Mouse (Mus musculus) MEL (cell line): ENCODE results near the gene Angpt4.

Experiments used
- BHLHE40 ChIP-seq: IDR thresholded peaks from 2 replicates; pipeline ENCODE4 v1.6.1; 2012; ENCODE audit warnings: low read depth, mild to moderate bottlenecking, inconsistent platforms, low read length, improper control_type of control experiment, borderline replicate concordance
- CTCF ChIP-seq, 3 experiments: IDR thresholded peaks in 2 of 3; conservative IDR thresholded peaks in 1 of 3; 2 replicates each; pipeline ENCODE4 v1.5.1; 2011 to 2012; ENCODE audit warnings: low read length in 3 of 3, low read depth in 2 of 3, mild to moderate bottlenecking in 2 of 3, improper control_type of control experiment in 1 of 3, inconsistent platforms in 1 of 3, mixed read lengths in 1 of 3, moderate library complexity in 1 of 3; ENCODE audit not compliant: control insufficient read depth in 1 of 3, insufficient read depth in 1 of 3, poor library complexity in 1 of 3, severe bottlenecking in 1 of 3
- ELF1 ChIP-seq: IDR thresholded peaks from 2 replicates; pipeline ENCODE4 v1.6.1; 2014; ENCODE audit warnings: low read depth, mild to moderate bottlenecking, inconsistent platforms, low read length, improper control_type of control experiment, moderate library complexity
- GABPA ChIP-seq: IDR thresholded peaks from 2 replicates; pipeline ENCODE4 v1.6.1; 2012; ENCODE audit warnings: low read depth, mild to moderate bottlenecking, inconsistent platforms, low read length, improper control_type of control experiment, moderate library complexity
- GATA1 ChIP-seq: IDR thresholded peaks from 2 replicates; pipeline ENCODE4 v1.6.1; 2011; ENCODE audit warnings: low read depth, low read length, improper control_type of control experiment
- KAT2A ChIP-seq: conservative IDR thresholded peaks from 2 replicates; pipeline ENCODE4 v1.6.1; 2012; ENCODE audit warnings: low read depth, low read length, improper control_type of control experiment, inconsistent platforms
- MAFK ChIP-seq: IDR thresholded peaks from 2 replicates; pipeline ENCODE4 v1.6.1; 2011; ENCODE audit warnings: low read depth, mild to moderate bottlenecking, low read length, improper control_type of control experiment, borderline replicate concordance
- MXI1 ChIP-seq: IDR thresholded peaks from 2 replicates; pipeline ENCODE4 v1.6.1; 2011; ENCODE audit warnings: mild to moderate bottlenecking, low read depth, low read length, improper control_type of control experiment
- POLR2A ChIP-seq, 2 experiments: IDR thresholded peaks; 2 replicates each; pipeline ENCODE4 v1.6.1; 2011 to 2012; ENCODE audit warnings: low read length in 2 of 2, mild to moderate bottlenecking in 2 of 2, control low read depth in 1 of 2, improper control_type of control experiment in 1 of 2, low read depth in 1 of 2, moderate library complexity in 1 of 2; ENCODE audit not compliant: control insufficient read depth in 1 of 2, insufficient read depth in 1 of 2, poor library complexity in 1 of 2
- POLR2AphosphoS2 ChIP-seq: IDR thresholded peaks from 2 replicates; pipeline ENCODE4 v1.6.1; 2011; ENCODE audit warnings: low read length, improper control_type of control experiment
- POLR2AphosphoS5 ChIP-seq: IDR thresholded peaks from 2 replicates; pipeline ENCODE4 v1.6.1; 2012; ENCODE audit warnings: low read depth, borderline replicate concordance, mild to moderate bottlenecking, inconsistent platforms, low read length, moderate library complexity, mixed read lengths
- SIN3A ChIP-seq: IDR thresholded peaks from 2 replicates; pipeline ENCODE4 v1.6.1; 2012; ENCODE audit warnings: low read length, improper control_type of control experiment, inconsistent platforms
- ZNF384 ChIP-seq: IDR thresholded peaks from 2 replicates; pipeline ENCODE4 v1.6.1; 2012; ENCODE audit warnings: low read depth, mild to moderate bottlenecking, inconsistent platforms, low read length, improper control_type of control experiment

- no peak for TF ChIP-seq KAT2A
- no peak for TF ChIP-seq POLR2A (IDR thresholded peaks at IDR 0.05; ENCODE audit: control insufficient read depth in 1 of 2, insufficient read depth in 1 of 2, low read depth in 1 of 2, low read length in 2 of 2, poor library complexity in 1 of 2)
- TF ChIP-seq GABPA, result no peak
- TF ChIP-seq SIN3A, result no peak
- TF ChIP-seq ELF1, result no peak
- TF ChIP-seq MXI1, result no peak
- no peak for TF ChIP-seq ZNF384
- TF ChIP-seq CTCF (IDR thresholded peaks at IDR 0.05 in 2 of 3, conservative IDR thresholded peaks at IDR 0.05 in 1 of 3; ENCODE audit: control insufficient read depth in 1 of 3, insufficient read depth in 1 of 3, low read depth in 2 of 3, low read length in 3 of 3, poor library complexity in 1 of 3, severe bottlenecking in 1 of 3), result no peak
- TF ChIP-seq GATA1, result no peak
- TF ChIP-seq POLR2AphosphoS5, result no peak
- TF ChIP-seq MAFK, result no peak
- no peak for TF ChIP-seq POLR2AphosphoS2
- TF ChIP-seq BHLHE40, result no peak
Measured at GRCm38 (mm10) chr2:151924276-151924675, 13.3 kb downstream of the Angpt4 start.
